Mouse (Mus musculus): Measurements from ENCODE around the gene Lmbrd1.

DNA sequence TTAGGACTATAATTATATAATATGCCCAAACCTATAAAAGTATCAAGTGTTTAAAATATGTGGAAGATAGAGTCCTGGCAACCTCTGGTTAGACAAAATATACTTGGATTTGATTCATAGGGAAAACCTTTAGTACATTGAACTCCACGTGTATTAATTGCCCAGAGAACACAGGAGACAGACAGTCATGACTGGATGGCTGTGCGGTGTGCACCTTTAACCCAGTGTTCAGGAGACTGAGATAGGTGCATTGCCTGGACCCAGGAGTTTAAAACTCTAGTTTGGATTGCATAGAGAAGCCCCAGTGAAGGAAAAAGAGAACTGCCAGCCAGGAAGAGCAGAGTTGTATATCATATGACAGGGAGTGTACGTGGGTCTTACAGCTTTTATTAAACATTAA is 19.2 kb downstream of the Lmbrd1 start:
- TF ChIP-seq CTCF (IDR thresholded peaks at IDR 0.05; ENCODE audit: insufficient read depth, low read depth, low read length) (no peak), POLR2A (IDR thresholded peaks at IDR 0.05; ENCODE audit: insufficient read depth, low read depth, low read length) (no peak)
